Mouse (Mus musculus) hindbrain, postnatal 0 days (tissue): ENCODE data around the gene Ndufab1. TPM values are rescaled to one million over a fixed set of nuclear protein-coding genes. Genes with fewer than 3 reads are reported as not detected.

Source experiments
- ATAC-seq: fragments of 200-750 bp; cut with Nextera tagmentation; 2 replicates; pipeline ENCODE4 v1.8.0; 2017; ENCODE audit warnings: mild to moderate bottlenecking, moderate TSS enrichment, moderate library complexity
- DNase-seq: peaks from one replicate; pipeline ENCODE4 v3.0.0-alpha.2; 2015; ENCODE audit warnings: low spot score
- H3K27ac ChIP-seq: fragments of 300-500 bp; sonication (generic); 2 replicates; pipeline ENCODE4 v1.5.1; 2014; ENCODE audit warnings: mild to moderate bottlenecking
- H3K27me3 ChIP-seq: fragments of 300-500 bp; sonication (generic); 2 replicates; pipeline ENCODE4 v1.6.1; 2014; ENCODE audit warnings: low read length, mixed read lengths; ENCODE audit not compliant: insufficient read depth
- H3K36me3 ChIP-seq: fragments of 300-500 bp; sonication (generic); 2 replicates; pipeline ENCODE4 v1.6.1; 2014; ENCODE audit warnings: low read length, mixed read lengths; ENCODE audit not compliant: insufficient read depth
- H3K4me1 ChIP-seq: fragments of 300-500 bp; sonication (generic); 2 replicates; pipeline ENCODE4 v1.6.1; 2014; ENCODE audit warnings: antibody characterized with exemption, low read length, mixed read lengths; ENCODE audit not compliant: insufficient read depth
- H3K4me2 ChIP-seq: fragments of 300-500 bp; sonication (generic); 2 replicates; pipeline ENCODE4 v1.6.1; 2014; ENCODE audit warnings: low read depth, mild to moderate bottlenecking, low read length, moderate library complexity, mixed read lengths
- H3K4me3 ChIP-seq: fragments of 300-500 bp; sonication (generic); 2 replicates; pipeline ENCODE4 v1.5.1; 2014; ENCODE audit warnings: low read length
- H3K9ac ChIP-seq: fragments of 300-500 bp; sonication (generic); replicated peaks from 2 replicates; pipeline ENCODE4 v1.6.1; 2014; ENCODE audit warnings: mild to moderate bottlenecking, low read length, moderate library complexity, mixed read lengths
- H3K9me3 ChIP-seq: fragments of 300-500 bp; sonication (generic); 2 replicates; pipeline ENCODE4 v1.6.1; 2016; ENCODE audit warnings: low read length, mixed read lengths
- CTCF ChIP-seq: IDR thresholded peaks from 2 replicates; pipeline ENCODE4 v1.5.1; 2016; ENCODE audit warnings: antibody characterized with exemption, control low read depth, low read depth
- WGBS: fragments of 180-500 bp; shearing (Covaris S2); extraction: QIAGEN DNeasy Blood & Tissue Kit; methylation state at CpG from one replicate; pipeline ENCODE4 v1.1.7; 2014; 5-methylcytosine and 5-hydroxymethylcytosine counted together
- polyA plus RNA-seq: library from polyadenylated mRNA; unstranded; fragments of >200 nt; fragmentation: Nextera tagmentation; extraction: Ambion mirVana; gene quantifications from 2 replicates; pipeline ENCODE4 v1.2.1, GENCODE M21; 2015
- total RNA-seq: library from RNA; depleted of rRNA; stranded (reverse); fragments of >200 nt; gene quantifications from 2 replicates; pipeline ENCODE4 v1.2.3, GENCODE M21; 2014

Gene Ndufab1
- total and polyA plus RNA-seq, 2 experiments from 2014 or later: 67.2 to 815 TPM

DNA sequence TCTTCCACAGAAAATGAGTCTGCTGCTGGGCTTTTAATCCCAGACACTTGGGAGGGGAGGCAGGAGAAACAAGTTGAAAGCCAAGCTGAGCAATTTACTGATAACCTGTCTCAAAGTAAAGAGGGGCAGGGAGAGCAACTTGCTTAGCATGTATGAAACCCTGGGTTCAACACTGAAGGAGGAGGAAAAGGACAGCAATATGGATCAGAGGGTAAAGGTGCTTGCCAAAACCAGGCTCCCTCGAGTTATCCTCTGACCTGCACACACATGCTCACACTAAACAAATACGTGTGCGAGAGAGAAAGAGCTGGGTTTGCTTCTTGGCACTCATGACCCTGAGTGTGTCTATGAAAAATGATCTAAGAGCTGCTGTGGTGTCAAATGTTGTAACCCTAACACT, 3.7 kb downstream of the Ndufab1 start:
- Histone ChIP-seq H3K4me2 (no peak overlapping the region), H3K9me3 (no peaks in the 10 kb centered on the region), H3K27ac (no peak overlapping the region), H3K4me3 (no peak overlapping the region), H3K27me3 (no peaks in the 10 kb centered on the region), H3K9ac (no peak overlapping the region), H3K36me3 (peaks cover 26% of the 10 kb centered on the region), H3K4me1 (peaks cover 10% of the 10 kb centered on the region)
- ATAC-seq (no peak), DNase-seq (no peak)
- 96% methylated on average over 3 of the region's 3 CpGs for WGBS
- TF ChIP-seq CTCF: no peak

DNA sequence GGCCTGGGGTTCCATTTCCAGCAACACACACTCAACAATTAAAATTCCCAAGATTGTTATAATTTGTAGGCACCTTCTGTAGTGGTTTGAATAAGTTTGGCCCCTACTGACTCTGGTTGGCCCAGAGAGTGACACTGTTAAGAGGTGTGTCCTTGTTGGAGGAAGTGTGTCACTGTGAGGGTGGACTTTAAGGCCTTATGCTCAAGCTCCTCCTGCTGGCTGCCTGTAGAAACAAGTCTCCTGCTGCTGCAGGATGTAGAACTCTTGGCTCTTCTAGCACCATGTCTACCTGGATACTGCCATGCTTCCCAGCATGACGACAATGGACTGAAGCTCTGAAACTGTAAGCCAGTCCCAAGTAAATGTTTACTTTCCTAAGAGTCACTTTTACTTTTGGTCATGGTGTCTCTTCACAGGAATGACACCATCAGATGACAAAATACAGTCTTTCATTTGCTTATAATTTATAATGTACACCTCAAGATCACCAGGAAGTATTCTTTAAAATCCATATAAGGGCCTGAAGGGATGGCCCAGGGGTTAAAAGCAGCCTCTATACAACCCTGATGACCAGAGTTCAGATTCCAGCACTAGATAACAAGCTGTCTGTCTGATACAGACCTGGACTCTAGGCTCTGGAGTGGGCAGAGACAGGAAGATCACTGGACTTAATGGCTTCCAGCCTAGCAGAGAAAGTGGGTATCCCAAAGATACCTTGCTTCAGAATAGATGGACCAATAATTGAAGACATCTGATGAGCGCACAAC, 6.9 kb downstream of the Ndufab1 start:
- Histone ChIP-seq H3K9me3 (no peaks in the 10 kb centered on the region), H3K27ac (no peak overlapping the region), H3K9ac (no peak overlapping the region), H3K36me3 (peaks cover 48% of the 10 kb centered on the region), H3K4me2 (no peak overlapping the region), H3K4me3 (no peak overlapping the region), H3K4me1 (no peaks in the 10 kb centered on the region), H3K27me3 (no peaks in the 10 kb centered on the region)
- TF ChIP-seq CTCF: no peak
- ATAC-seq (no peak), DNase-seq (no peak)
- 94% methylated on average over 2 of the region's 2 CpGs for WGBS

DNA sequence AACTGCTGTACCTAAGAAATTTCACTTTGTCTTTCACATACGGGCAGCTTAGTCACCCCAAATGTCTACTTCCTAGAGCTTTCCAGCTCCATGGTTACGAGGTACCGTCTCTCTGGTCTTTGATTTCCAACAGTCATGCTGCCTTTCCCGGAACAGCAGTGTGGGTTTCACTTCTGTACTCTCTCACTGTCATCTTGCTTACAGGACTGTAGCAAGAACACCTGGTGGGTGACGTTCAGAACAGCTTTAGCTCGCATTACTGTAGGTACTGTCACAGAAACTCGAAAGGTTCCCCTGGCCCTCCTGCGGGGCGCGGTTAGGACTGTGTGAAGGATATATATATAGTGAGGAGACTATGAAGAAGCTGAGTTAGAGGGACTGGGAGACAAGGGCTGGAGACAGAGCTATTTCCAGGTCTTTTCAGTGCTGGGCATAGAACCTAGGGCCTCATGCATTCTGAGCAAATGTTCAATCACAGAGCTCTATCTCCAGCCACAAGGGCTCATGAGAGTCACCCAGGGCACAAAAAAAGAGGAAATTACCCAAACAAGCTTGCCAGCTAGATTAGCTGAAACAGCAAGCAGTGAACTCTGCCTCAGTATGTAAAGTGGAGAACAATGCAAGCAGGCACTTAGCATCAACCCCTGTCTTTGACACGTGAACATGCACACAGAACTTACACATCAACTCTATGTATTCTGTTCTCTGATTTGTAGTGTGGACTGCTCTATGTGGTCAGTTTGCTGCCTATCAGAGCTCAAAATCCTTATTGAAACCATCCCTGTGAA, 14.3 kb downstream of the Ndufab1 start:
- H3K9me3 ChIP-seq: no peaks in the 10 kb centered on the region
- no peak overlapping the region for H3K9ac ChIP-seq
- DNase-seq (no peak), ATAC-seq (no peak)
- H3K4me3 ChIP-seq: no peak overlapping the region
- 91% methylated on average over 11 of the region's 11 CpGs for WGBS
- H3K4me2 ChIP-seq: no peak overlapping the region
- H3K36me3 ChIP-seq: peaks cover 52% of the 10 kb centered on the region
- no peaks in the 10 kb centered on the region for H3K4me1 ChIP-seq
- no peak for TF ChIP-seq CTCF
- H3K27ac ChIP-seq: no peak overlapping the region
- no peaks in the 10 kb centered on the region for H3K27me3 ChIP-seq

DNA sequence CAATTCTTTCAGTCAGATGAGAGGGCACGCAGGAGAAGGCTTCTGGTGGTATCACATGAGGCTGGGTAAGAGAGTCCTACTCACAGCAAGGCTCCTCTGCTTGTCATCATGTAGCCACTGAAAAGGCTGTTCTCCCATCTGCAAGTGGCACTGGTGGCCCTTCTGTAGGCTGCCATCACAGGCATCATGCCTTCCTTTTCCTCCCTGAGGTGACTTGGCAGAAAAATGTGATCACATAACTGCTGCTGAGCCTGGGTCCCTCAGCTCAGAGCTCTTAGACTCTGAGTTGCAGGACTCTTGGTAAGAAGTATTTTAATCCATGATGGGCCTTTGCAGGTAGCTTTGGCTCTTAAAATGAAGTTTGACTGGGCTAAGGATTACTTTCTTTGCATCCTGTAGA, 20.6 kb downstream of the Ndufab1 start:
- 97% methylated on average over 1 of the region's 1 CpGs for WGBS
- no peak for DNase-seq
- H3K27me3 ChIP-seq: no peaks in the 10 kb centered on the region
- ATAC-seq: no peak
- H3K9ac ChIP-seq: no peak overlapping the region
- TF ChIP-seq CTCF: no peak
- no peak overlapping the region for H3K4me3 ChIP-seq
- no peak overlapping the region for H3K4me2 ChIP-seq
- no peak overlapping the region for H3K27ac ChIP-seq
- no peaks in the 10 kb centered on the region for H3K4me1 ChIP-seq
- peaks cover 43% of the 10 kb centered on the region for H3K36me3 ChIP-seq
- no peaks in the 10 kb centered on the region for H3K9me3 ChIP-seq

DNA sequence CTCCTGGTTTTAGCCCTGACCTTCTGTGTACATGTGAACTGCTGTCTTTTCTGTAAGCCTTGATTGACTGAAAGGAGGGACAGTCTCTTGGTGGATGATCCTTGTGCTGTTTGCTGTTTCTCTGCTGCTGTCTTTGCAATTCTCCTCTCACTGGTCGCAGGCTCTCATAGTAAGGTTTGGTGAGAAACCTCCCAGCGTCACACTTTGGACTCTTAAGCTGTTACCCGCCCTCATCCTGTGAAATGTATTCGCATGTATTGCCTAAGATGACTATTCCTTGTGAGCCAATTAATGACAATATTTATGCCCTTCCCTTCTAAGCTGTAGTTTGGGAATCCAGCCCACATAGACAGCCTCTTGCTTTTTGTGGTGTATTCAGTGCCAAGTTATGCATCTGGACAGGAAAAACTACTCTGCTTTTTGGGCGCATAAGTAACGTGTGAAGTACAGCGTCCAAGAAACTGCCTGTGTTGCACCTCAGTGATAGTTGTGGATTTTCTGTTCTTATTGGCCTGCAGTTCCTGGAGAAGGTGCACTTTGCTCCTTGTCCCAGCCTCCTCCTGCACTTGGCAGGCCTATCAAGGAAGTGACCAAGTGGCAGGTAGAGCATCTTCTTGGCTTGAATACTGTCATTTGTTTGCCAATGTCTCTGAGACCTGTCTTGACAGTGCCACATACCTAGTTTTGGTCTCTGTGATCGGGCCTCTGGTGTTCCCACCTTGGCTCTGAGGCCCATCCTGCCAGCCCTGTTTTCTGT, 21.7 kb downstream of the Ndufab1 start:
- TF ChIP-seq CTCF: no peak
- Histone ChIP-seq H3K27ac (no peak overlapping the region), H3K36me3 (peaks cover 53% of the 10 kb centered on the region), H3K4me2 (no peak overlapping the region), H3K9me3 (no peaks in the 10 kb centered on the region), H3K4me3 (no peak overlapping the region), H3K9ac (no peak overlapping the region), H3K27me3 (no peaks in the 10 kb centered on the region), H3K4me1 (no peaks in the 10 kb centered on the region)
- ATAC-seq (no peak), DNase-seq (no peak)
- 95% methylated on average over 8 of the region's 8 CpGs for WGBS

DNA sequence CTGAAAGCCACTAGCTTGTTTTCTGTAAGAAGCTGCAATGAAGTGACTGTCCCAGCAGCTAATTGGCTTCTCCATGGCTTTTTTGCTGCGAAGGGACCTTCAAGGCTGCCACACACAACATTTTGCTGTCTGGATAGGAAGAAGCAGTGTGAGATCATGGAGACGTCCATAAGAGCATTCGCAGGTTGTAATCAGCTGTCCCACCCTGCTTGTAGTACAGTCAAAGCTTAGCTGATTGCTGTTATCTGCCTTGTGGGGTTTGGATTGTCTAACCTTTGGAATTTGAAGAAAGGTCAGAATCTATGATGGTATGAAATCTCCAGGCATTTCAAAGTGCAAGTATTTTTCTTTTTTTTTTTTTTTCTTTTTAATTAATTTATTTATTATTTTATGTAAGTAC, 27.3 kb downstream of the Ndufab1 start:
- H3K4me2 ChIP-seq: no peak overlapping the region
- ATAC-seq (no peak), DNase-seq (no peak)
- no peaks in the 10 kb centered on the region for H3K9me3 ChIP-seq
- H3K27ac ChIP-seq: no peak overlapping the region
- H3K9ac ChIP-seq: no peak overlapping the region
- H3K36me3 ChIP-seq: peaks cover 73% of the 10 kb centered on the region
- 0 out of 2 replicates have a peak, but pooled peaks cover 2% of the 10 kb centered on the region for H3K4me1 ChIP-seq
- no peak for TF ChIP-seq CTCF
- H3K27me3 ChIP-seq: no peaks in the 10 kb centered on the region
- WGBS: 87% methylated on average over 3 of the region's 3 CpGs
- no peak overlapping the region for H3K4me3 ChIP-seq
